Mouse (Mus musculus) erythroblast, embryonic 14.5 days (primary cell): ENCODE measurements around the gene Bst2. TPM values are rescaled to one million over a fixed set of nuclear protein-coding genes. Genes with fewer than 3 reads are reported as not detected.

ENCODE experiments used
- H3K27me3 ChIP-seq: 2 replicates; pipeline ENCODE4 v1.6.1; 2012; ENCODE audit warnings: inconsistent platforms; ENCODE audit not compliant: control insufficient read depth
- H3K36me3 ChIP-seq: 2 replicates; pipeline ENCODE4 v1.6.1; 2012; ENCODE audit warnings: mild to moderate bottlenecking, inconsistent platforms; ENCODE audit not compliant: control insufficient read depth
- H3K4me1 ChIP-seq: 2 replicates; pipeline ENCODE4 v1.6.1; 2012; ENCODE audit warnings: inconsistent platforms; ENCODE audit not compliant: control insufficient read depth
- H3K4me3 ChIP-seq: replicated peaks from 2 replicates; pipeline ENCODE3; 2012; ENCODE audit warnings: moderate library complexity, mild to moderate bottlenecking, inconsistent platforms
- H3K9me3 ChIP-seq: 2 replicates; pipeline ENCODE4 v1.6.1; 2012; ENCODE audit warnings: low read length, inconsistent platforms, mixed read lengths; ENCODE audit not compliant: control insufficient read depth
- GATA1 ChIP-seq: IDR thresholded peaks from 2 replicates; pipeline ENCODE4 v1.6.1; 2012; ENCODE audit warnings: low read length, inconsistent platforms, mixed read lengths
- TAL1 ChIP-seq: IDR thresholded peaks from 3 replicates; pipeline ENCODE4 v1.6.1; 2012; ENCODE audit warnings: low read length, inconsistent platforms, mixed read lengths
- polyA plus RNA-seq: library from polyadenylated mRNA; stranded (reverse); fragments of >175 nt; gene quantifications from 2 replicates; pipeline ENCODE4 v1.2.3, GENCODE M21; 2012

The Bst2 gene
- polyA plus RNA-seq, 1 experiment: 0.72 TPM

DNA sequence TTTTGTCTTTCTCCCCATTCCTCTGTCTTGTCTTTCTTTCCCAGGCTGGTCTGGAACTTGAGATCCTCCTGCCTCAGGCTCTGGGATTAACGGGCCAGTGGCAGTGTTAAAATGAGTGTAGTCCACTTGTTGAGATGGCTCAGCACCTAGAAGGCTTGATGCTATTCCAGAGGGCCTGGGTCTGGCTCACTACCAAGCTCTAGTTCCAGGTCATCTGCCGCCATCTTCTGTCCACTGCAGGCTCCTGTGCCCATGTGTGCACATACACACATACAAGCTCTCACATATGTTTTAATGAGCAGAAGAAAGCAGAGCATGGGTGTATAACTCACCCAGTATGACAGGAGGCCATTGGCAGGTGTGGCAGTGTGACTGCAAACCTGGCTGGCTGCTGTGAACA, 34.8 kb upstream of the Bst2 start:
- H3K4me1 ChIP-seq: peaks cover 19% of the 10 kb centered on the region
- peaks cover 52% of the 10 kb centered on the region for H3K27me3 ChIP-seq

DNA sequence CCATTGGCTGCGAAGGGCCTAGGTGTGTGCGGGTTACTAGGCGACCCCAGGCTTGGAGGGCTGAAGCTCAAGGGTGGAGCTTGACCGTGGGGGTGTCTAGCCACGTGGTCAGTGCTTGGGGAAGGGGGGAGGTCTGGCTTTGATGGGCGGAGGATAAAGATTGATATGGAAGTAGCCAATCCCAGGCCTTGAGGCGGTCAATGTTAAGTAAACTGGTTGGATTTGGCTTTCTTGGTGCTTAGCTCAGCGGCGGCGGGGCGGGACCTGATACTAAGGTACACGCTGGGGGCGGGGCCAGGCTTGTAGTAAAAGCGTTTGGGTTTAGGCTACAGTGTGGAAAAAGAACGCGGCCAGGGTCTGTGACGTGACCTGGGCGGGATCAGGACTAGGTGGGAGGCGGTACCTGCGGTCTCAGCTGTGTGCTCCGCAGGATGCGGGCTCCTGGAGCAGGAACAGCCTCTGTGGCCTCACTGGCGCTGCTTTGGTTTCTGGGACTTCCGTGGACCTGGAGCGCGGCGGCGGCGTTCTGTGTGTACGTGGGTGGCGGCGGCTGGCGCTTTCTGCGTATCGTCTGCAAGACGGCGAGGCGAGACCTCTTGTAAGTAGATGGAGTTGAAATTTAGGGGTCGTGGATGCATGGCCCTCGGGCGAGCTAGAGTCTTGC, 33.2 kb upstream of the Bst2 start:
- peaks cover 56% of the 10 kb centered on the region for H3K27me3 ChIP-seq
- H3K4me3 ChIP-seq: peak overlapping the region; percentile 57
- H3K4me1 ChIP-seq: peaks cover 19% of the 10 kb centered on the region
- no peaks in the 10 kb centered on the region for H3K36me3 ChIP-seq
- no peaks in the 10 kb centered on the region; the same call in 1 of the 2 replicates for H3K9me3 ChIP-seq
- no peak for TF ChIP-seq TAL1
- TF ChIP-seq GATA1: no peak

More for the DNA sequence above, 34.8 kb upstream of the Bst2 start:
- TF ChIP-seq GATA1: no peak
- TF ChIP-seq TAL1: no peak
- no peaks in the 10 kb centered on the region for H3K36me3 ChIP-seq
- H3K9me3 ChIP-seq: no peaks in the 10 kb centered on the region; the same call in 1 of the 2 replicates
- no peak overlapping the region for H3K4me3 ChIP-seq

- H3K9me3 ChIP-seq: no peaks in the 10 kb centered on the region; the same call in 1 of the 2 replicates
- H3K4me3 ChIP-seq: peak overlapping the region; percentile 57
- peaks cover 59% of the 10 kb centered on the region for H3K27me3 ChIP-seq
- TF ChIP-seq TAL1 (no peak), GATA1 (no peak)
- peaks cover 19% of the 10 kb centered on the region for H3K4me1 ChIP-seq
- H3K36me3 ChIP-seq: no peaks in the 10 kb centered on the region
Measured at GRCm38 (mm10) chr8:71569366-71570290, 32.4 kb upstream of the Bst2 start.

GRCm38 (mm10) chr8:71568941-71569340, 31.7 kb upstream of the Bst2 start:
- Histone ChIP-seq H3K36me3 (no peaks in the 10 kb centered on the region), H3K4me3 (no peak overlapping the region), H3K27me3 (peaks cover 61% of the 10 kb centered on the region), H3K9me3 (peaks cover 4% of the 10 kb centered on the region), H3K4me1 (peaks cover 19% of the 10 kb centered on the region)
- TF ChIP-seq GATA1 (no peak), TAL1 (no peak)

GRCm38 (mm10) chr8:71568387-71568937, 31.2 kb upstream of the Bst2 start, which contains the start of gene Slc27a1:
Slc27a1 (plus strand) TSS chr8:71568882.
- TF ChIP-seq TAL1 (no peak), GATA1 (no peak)
- Histone ChIP-seq H3K4me3 (peak within 1 kb of the TSS; percentile 57), H3K36me3 (no peaks in the 10 kb centered on the region), H3K4me1 (peaks cover 19% of the 10 kb centered on the region), H3K27me3 (peaks cover 63% of the 10 kb centered on the region), H3K9me3 (peaks cover 5% of the 10 kb centered on the region)

GRCm38 (mm10) chr8:71567587-71567986, 30.3 kb upstream of the Bst2 start:
- no peaks in the 10 kb centered on the region for H3K36me3 ChIP-seq
- H3K27me3 ChIP-seq: peaks cover 70% of the 10 kb centered on the region
- TF ChIP-seq GATA1 (no peak), TAL1 (no peak)
- peaks cover 5% of the 10 kb centered on the region for H3K9me3 ChIP-seq
- H3K4me1 ChIP-seq: peaks cover 23% of the 10 kb centered on the region
- H3K4me3 ChIP-seq: no peak overlapping the region

- no peak within 1 kb of the TSS for H3K4me3 ChIP-seq
- TF ChIP-seq TAL1 (no peak), GATA1 (no peak)
- H3K27me3 ChIP-seq: peaks cover 71% of the 10 kb centered on the region
- H3K36me3 ChIP-seq: no peaks in the 10 kb centered on the region
- peaks cover 5% of the 10 kb centered on the region for H3K9me3 ChIP-seq
- peaks cover 26% of the 10 kb centered on the region for H3K4me1 ChIP-seq
Measured at GRCm38 (mm10) chr8:71566501-71566900, 29.2 kb upstream of the Bst2 start, which contains the start of gene Nxnl1. Nxnl1 (minus strand) TSS chr8:71566601.

- Histone ChIP-seq H3K4me3 (no peak overlapping the region), H3K27me3 (peaks cover 60% of the 10 kb centered on the region), H3K9me3 (peaks cover 5% of the 10 kb centered on the region), H3K4me1 (peaks cover 16% of the 10 kb centered on the region), H3K36me3 (no peaks in the 10 kb centered on the region)
- no peak for TF ChIP-seq GATA1
- no peak for TF ChIP-seq TAL1
Measured at GRCm38 (mm10) chr8:71563992-71564391, 26.7 kb upstream of the Bst2 start.

GRCm38 (mm10) chr8:71562751-71563150, 25.5 kb upstream of the Bst2 start:
- peaks cover 5% of the 10 kb centered on the region for H3K9me3 ChIP-seq
- peaks cover 28% of the 10 kb centered on the region for H3K4me1 ChIP-seq
- TF ChIP-seq TAL1 (no peak), GATA1 (no peak)
- no peaks in the 10 kb centered on the region for H3K36me3 ChIP-seq
- no peak overlapping the region for H3K4me3 ChIP-seq
- peaks cover 60% of the 10 kb centered on the region for H3K27me3 ChIP-seq
